In genomic region chr15:100096587-100097428, GRCm38 (mm10) we compare ENCODE assay signal across 27 mouse cellular contexts. TPM values are rescaled to one million over a fixed set of nuclear protein-coding genes. Genes with fewer than 3 reads are reported as not detected.
DNase-seq lines count a peak whose midpoint lies in the region; ATAC-seq and TF ChIP-seq lines count a peak whose summit lies in the region.
"Had no signal": no experiment of that assay in that cellular context is flagged by ENCODE, and none has a peak within 500 bp of the region (broad histone marks: within the 10 kb centered on the region; RNA-seq: fewer than 3 reads in every experiment).

No protein-coding gene starts in this region.

- H3K9ac ChIP-seq in lung, embryonic 14.5 days, result no peak overlapping the region
- H3K9ac ChIP-seq: embryonic facial prominence, embryonic 12.5 days; embryonic facial prominence, embryonic 15.5 days; heart, embryonic 12.5 days; heart, embryonic 15.5 days; hindbrain, embryonic 12.5 days; hindbrain, embryonic 15.5 days had no signal

- H3K36me3 ChIP-seq in lung, embryonic 14.5 days (ENCODE audit: insufficient read depth), result no peaks in the 10 kb centered on the region
- H3K36me3 ChIP-seq: embryonic facial prominence, embryonic 12.5 days; embryonic facial prominence, embryonic 15.5 days; heart, embryonic 12.5 days; heart, embryonic 15.5 days; hindbrain, embryonic 12.5 days; hindbrain, embryonic 15.5 days had no signal

- POLR2A ChIA-PET in Patski (lab: Charles Lee), result no interaction called here

- H3K27ac ChIP-seq in lung, embryonic 14.5 days (ENCODE audit: low read depth), result no peak overlapping the region
- H3K27ac ChIP-seq: embryonic facial prominence, embryonic 12.5 days; embryonic facial prominence, embryonic 15.5 days; gastrocnemius, adult 2 months; heart, embryonic 15.5 days; hindbrain, embryonic 12.5 days; hindbrain, embryonic 15.5 days had no signal

- H3K4me2 ChIP-seq in lung, embryonic 14.5 days, result no peak overlapping the region
- H3K4me2 ChIP-seq: embryonic facial prominence, embryonic 12.5 days; embryonic facial prominence, embryonic 15.5 days; heart, embryonic 12.5 days; heart, embryonic 15.5 days; hindbrain, embryonic 12.5 days; hindbrain, embryonic 15.5 days had no signal

- H3K27me3 ChIP-seq in lung, embryonic 14.5 days (ENCODE audit: insufficient read depth, low read length), result no peaks in the 10 kb centered on the region
- no peaks in the 10 kb centered on the region for H3K27me3 ChIP-seq in Patski
- H3K27me3 ChIP-seq: embryonic facial prominence, embryonic 12.5 days; embryonic facial prominence, embryonic 15.5 days; heart, embryonic 12.5 days; heart, embryonic 15.5 days; hindbrain, embryonic 12.5 days; hindbrain, embryonic 15.5 days had no signal

- no peak overlapping the region for H3K4me3 ChIP-seq in lung, embryonic 14.5 days (ENCODE audit: low read depth, low read length)
- H3K4me3 ChIP-seq: embryonic facial prominence, embryonic 12.5 days; embryonic facial prominence, embryonic 15.5 days; gastrocnemius, adult 2 months; heart, embryonic 12.5 days; heart, embryonic 15.5 days; hindbrain, embryonic 12.5 days; hindbrain, embryonic 15.5 days had no signal

- DNase-seq in frontal cortex, postnatal 25 days (ENCODE audit: low spot score in 2 of 2), result no peak
- peak; percentile 45 for DNase-seq in lung, embryonic 14.5 days
- DNase-seq in lung, postnatal 36 days, result no peak
- no peak for DNase-seq in Patski (ENCODE audit: low read depth, low spot score)
- DNase-seq in brain, adult 2 months (ENCODE audit: low read depth, low spot score), result peak; percentile 66
- DNase-seq in spleen, adult 18-20 months, result no peak
- DNase-seq: adrenal gland, adult 8-10 months; adrenal gland, postnatal 25 days; cerebellum, adult 11 months; cerebellum, adult 2 months; cerebellum, adult 9-11 months; cerebellum, postnatal 25 days; gastrocnemius, adult 2 months; gastrocnemius, postnatal 14 days; heart, adult 18-20 months; heart, postnatal 14 days had no signal

- WGBS in lung, embryonic 14.5 days, result 52% methylated on average over 7 of the region's 7 CpGs

- CTCF ChIA-PET in Patski (lab: Charles Lee), result no interaction called here

- in situ Hi-C loops in Patski (cut with MboI; ENCODE audit: low pct_unique_long_range_greater_than_20kb), result no loop called here

- ATAC-seq in frontal cortex, adult (ENCODE audit: low TSS enrichment), result peak; percentile 33; the same call in 1 of the 2 replicates
- ATAC-seq in lung, embryonic 14.5 days (ENCODE audit: insufficient read depth), result no peak
- ATAC-seq in Patski, result no peak
- no peak for ATAC-seq in cerebellum, adult (ENCODE audit: insufficient number of reproducible peaks, low FRiP score, low TSS enrichment)
- ATAC-seq: activated CD4-positive, CD25-positive, alpha-beta regulatory T cell, adult 4 months; CD4-positive, CD25-positive, alpha-beta regulatory T cell, adult 4 months; forebrain, embryonic 14.5 days had no signal

- peaks cover 8% of the 10 kb centered on the region; the same call in 1 of the 2 replicates for H3K4me1 ChIP-seq in lung, embryonic 14.5 days (ENCODE audit: insufficient read depth)

- no peak for TF ChIP-seq CTCF in lung, embryonic 14.5 days (IDR thresholded peaks at IDR 0.05; ENCODE audit: low read depth)
- peak; percentile 26 for TF ChIP-seq CTCF in Patski (IDR thresholded peaks at IDR 0.05)

- H3K9me3 ChIP-seq in lung, embryonic 14.5 days (ENCODE audit: low read depth, low read length), result no peaks in the 10 kb centered on the region
- H3K9me3 ChIP-seq: embryonic facial prominence, embryonic 12.5 days; embryonic facial prominence, embryonic 15.5 days; heart, embryonic 12.5 days; heart, embryonic 15.5 days; hindbrain, embryonic 12.5 days; hindbrain, embryonic 15.5 days had no signal

RNA-seq across cellular contexts. Expression of gene Dip2b, which starts 58.3 kb away (rescaled TPM):
- polyA plus RNA-seq in lung, embryonic 14.5 days (2014; fragmentation: Nextera tagmentation; extraction: Ambion mirVana), result 16.4 and 18.1 TPM in 2 replicates
- 13.8 TPM for polyA plus RNA-seq in Patski (2021)

Comparison
In these comparisons a context has a peak if more than half of its experiments do, and no peak if none do; other contexts are left out.
1. DNase-seq: peak in lung, embryonic 14.5 days (single experiment) and brain, adult 2 months (single experiment); none in frontal cortex, postnatal 25 days (0 of 2), lung, postnatal 36 days (single experiment), Patski (single experiment) and spleen, adult 18-20 months (0 of 2).